Mouse (Mus musculus) heart, adult 11 months (tissue): ENCODE data around the gene Mdm2.

Experiments
- DNase-seq: peaks from one replicate; pipeline ENCODE4 v3.0.0; 2022

Mdm2 gene

DNA sequence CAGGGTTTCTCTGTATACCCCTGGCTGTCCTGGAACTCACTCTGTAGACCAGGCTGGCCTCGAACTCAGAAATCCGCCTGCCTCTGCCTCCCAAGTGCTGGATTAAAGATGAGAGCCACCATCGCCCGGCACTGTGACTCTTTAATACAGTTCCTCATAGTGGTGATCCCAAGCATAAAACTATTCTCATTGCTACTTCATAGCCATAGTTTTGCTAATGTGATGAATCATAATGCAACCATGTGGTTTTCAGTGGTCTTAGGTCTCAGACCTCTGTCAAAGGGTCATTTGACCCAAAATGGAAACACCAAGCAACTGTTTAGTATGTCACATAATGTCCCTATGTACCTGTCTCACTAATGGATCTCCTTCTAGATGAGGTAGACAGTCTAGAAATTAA, 15.0 kb downstream of the Mdm2 start:
- no peak for DNase-seq

GRCm38 (mm10) chr10:117695027-117695426, 15.5 kb downstream of the Mdm2 start:
- no peak for DNase-seq

- DNase-seq: no peak
Measured at GRCm38 (mm10) chr10:117694255-117694953, 16.2 kb downstream of the Mdm2 start.

DNA sequence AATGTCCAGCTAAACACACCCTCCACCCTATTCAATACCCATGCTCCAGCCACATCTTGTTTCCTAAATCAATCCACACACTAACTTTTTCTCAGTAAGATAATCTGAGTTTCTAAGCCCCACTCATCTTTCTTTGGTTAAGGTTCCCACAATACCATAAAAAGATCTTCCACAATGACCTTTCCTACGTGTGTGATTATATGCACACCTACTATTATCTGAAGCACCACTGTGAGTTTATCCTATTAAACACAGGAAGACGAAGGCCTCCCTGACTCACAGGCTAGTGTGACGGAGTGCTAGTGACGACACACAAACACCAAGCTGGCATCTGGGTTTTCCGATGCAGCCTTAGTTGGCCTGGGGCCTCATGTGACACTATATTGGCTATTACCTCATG, 17.6 kb downstream of the Mdm2 start:
- DNase-seq: no peak

DNA sequence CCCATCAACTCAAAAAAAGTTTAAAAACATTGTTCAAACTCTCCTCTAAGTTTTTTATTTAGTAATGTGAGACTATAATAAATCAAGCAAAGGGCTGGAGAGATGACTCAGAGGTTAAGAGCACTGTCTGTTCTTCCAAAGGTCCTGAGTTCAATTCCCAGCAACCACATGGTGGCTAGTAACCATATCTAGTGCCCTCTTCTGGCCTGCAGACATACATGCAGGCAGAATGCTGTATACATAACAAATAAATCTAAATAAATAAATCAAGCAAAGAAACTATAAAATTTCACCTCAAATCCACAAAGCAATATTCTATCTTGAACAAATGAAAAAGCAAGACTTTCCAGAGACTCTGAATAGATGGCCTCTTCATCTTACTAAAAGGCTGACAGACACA, 18.4 kb downstream of the Mdm2 start:
- no peak for DNase-seq

DNA sequence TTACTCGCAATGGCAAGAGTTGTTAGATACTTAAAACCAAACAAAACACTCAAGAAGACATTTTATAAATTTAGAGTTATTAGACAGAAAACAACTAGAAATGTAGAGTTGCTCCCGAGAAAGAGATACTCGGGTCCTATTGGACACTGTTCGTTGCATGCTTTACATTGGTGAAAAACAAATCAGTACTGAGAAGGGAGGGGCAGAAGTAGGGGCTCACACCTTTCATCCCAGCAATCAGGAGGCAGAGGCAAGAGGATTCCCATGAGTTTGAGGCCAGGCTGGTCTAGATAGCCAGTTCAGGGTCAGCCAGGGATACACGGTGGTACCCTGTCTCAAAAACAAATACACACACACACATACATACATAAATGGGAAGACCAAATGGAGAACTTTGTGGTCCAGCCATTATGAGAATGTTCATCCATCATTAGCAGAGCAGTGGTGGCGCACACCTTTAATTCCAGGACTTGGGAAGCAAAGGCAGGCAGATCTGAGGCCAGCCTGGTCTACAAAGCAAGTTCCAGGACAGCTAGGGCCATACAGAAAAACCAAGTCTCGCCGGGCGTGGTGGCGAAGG, 19.1 kb downstream of the Mdm2 start:
- no peak for DNase-seq

DNA sequence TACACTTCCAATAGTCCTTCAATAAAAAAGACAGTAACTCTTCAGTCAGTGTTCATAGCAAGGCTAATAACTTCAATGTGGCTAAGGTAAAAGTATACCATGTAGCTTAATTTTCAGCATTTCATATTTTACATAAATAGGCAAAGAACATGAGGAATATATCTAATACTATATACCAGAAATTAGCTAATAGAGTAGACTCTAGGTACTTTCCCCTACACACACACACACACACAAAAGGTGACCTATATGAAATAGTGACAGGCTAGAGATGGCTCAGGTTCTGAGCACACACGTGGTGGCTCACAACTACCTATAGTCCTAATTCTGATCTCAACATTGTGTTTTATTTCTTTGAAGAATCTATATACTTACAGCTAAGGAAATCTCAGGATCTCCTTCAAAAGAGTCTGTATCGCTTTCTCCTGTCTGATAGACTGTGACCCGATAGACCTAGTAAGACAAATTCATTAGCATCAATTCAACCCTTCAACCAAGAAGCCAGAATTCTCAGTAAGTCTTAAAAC, 19.7 kb downstream of the Mdm2 start:
- DNase-seq: no peak

- DNase-seq: no peak
Measured at GRCm38 (mm10) chr10:117690101-117690352, 20.5 kb downstream of the Mdm2 start.

GRCm38 (mm10) chr10:117689297-117690100, 21.1 kb downstream of the Mdm2 start:
- peak; percentile 74 for DNase-seq

GRCm38 (mm10) chr10:117688204-117689151, 22.1 kb downstream of the Mdm2 start:
- peak; percentile 85 for DNase-seq

DNA sequence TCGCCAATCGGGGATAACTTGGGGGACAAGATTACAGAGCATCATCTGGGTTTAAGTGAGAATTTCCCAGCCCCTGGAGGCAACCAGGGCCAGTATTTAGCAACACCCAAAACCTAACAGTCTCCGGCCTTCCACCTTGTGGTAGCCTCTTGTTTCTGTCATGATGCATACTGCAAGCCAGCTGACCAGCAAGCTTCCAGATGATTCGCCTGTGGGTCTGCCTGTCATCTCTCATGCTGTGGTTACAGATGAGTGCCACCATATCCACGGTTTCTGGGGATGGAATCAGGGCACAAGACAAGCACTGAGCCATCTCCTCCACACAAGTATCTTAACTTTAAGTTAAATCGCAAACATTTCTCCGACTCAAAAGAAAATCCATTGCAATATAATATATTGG, 23.0 kb downstream of the Mdm2 start:
- DNase-seq: peak; percentile 81

GRCm38 (mm10) chr10:117687018-117687417, 23.5 kb downstream of the Mdm2 start:
- no peak for DNase-seq

GRCm38 (mm10) chr10:117685849-117686591, 24.5 kb downstream of the Mdm2 start:
- peak; percentile 63 for DNase-seq

GRCm38 (mm10) chr10:117685171-117685848, 25.2 kb downstream of the Mdm2 start:
- peak; percentile 72 for DNase-seq

GRCm38 (mm10) chr10:117684298-117685170, 26.0 kb downstream of the Mdm2 start:
- no peak for DNase-seq

GRCm38 (mm10) chr10:117683734-117684037, 26.9 kb downstream of the Mdm2 start:
- no peak for DNase-seq

GRCm38 (mm10) chr10:117682858-117683733, 27.5 kb downstream of the Mdm2 start:
- peak; percentile 58 for DNase-seq

- peak; percentile 90 for DNase-seq
Measured at GRCm38 (mm10) chr10:117681999-117682857, 28.3 kb downstream of the Mdm2 start.

- peak; percentile 64 for DNase-seq
Measured at GRCm38 (mm10) chr10:117681543-117681942, 29.0 kb downstream of the Mdm2 start.
